Mouse (Mus musculus) heart, embryonic 11.5 days (tissue): ENCODE results near the gene Ctsj. TPM values are rescaled to one million over a fixed set of nuclear protein-coding genes. Genes with fewer than 3 reads are reported as not detected.
"Not testable (repeated sequence)": the region's sequence is repeated elsewhere in the genome, so short reads cannot be mapped to it uniquely, and the experiment has no call there.

ENCODE experiments used
- ATAC-seq: fragments of 200-750 bp; cut with Nextera tagmentation; replicated peaks from 2 replicates; pipeline ENCODE4 v1.8.0; 2017; ENCODE audit warnings: moderate library complexity; ENCODE audit not compliant: insufficient number of reproducible peaks, low FRiP score, low TSS enrichment
- H3K27ac ChIP-seq: fragments of 300-500 bp; sonication (generic); 2 replicates; pipeline ENCODE4 v1.5.1; 2014; ENCODE audit warnings: mild to moderate bottlenecking, low read depth, low read length
- H3K27me3 ChIP-seq: fragments of 300-500 bp; sonication (generic); 2 replicates; pipeline ENCODE4 v1.6.1; 2014; ENCODE audit warnings: mild to moderate bottlenecking, low read length, mixed read lengths; ENCODE audit not compliant: control insufficient read depth, insufficient read depth
- H3K36me3 ChIP-seq: fragments of 300-500 bp; sonication (generic); 2 replicates; pipeline ENCODE4 v1.6.1; 2014; ENCODE audit warnings: mild to moderate bottlenecking, low read length, moderate library complexity, mixed read lengths; ENCODE audit not compliant: control insufficient read depth, insufficient read depth
- H3K4me1 ChIP-seq: fragments of 300-500 bp; sonication (generic); 2 replicates; pipeline ENCODE4 v1.6.1; 2014; ENCODE audit warnings: low read length; ENCODE audit not compliant: control insufficient read depth, insufficient read depth
- H3K4me2 ChIP-seq: fragments of 300-500 bp; sonication (generic); 2 replicates; pipeline ENCODE4 v1.6.1; 2014; ENCODE audit warnings: mild to moderate bottlenecking, moderate library complexity
- H3K4me3 ChIP-seq: fragments of 300-500 bp; sonication (generic); 2 replicates; pipeline ENCODE4 v1.5.1; 2014; ENCODE audit warnings: low read depth, low read length
- H3K9ac ChIP-seq: fragments of 300-500 bp; sonication (generic); 2 replicates; pipeline ENCODE4 v1.6.1; 2014; ENCODE audit warnings: mild to moderate bottlenecking, low read depth, low read length, moderate library complexity
- H3K9me3 ChIP-seq: fragments of 300-500 bp; sonication (generic); replicated peaks from 2 replicates; pipeline ENCODE4 v1.6.1; 2016; ENCODE audit warnings: low read length; ENCODE audit not compliant: control insufficient read depth
- WGBS: fragments of 180-500 bp; shearing (Covaris S2); extraction: QIAGEN DNeasy Blood & Tissue Kit; methylation state at CpG from one replicate; pipeline ENCODE4 v1.1.7; 2014; ENCODE audit not compliant: insufficient replicate concordance; 5-methylcytosine and 5-hydroxymethylcytosine counted together
- polyA plus RNA-seq: library from polyadenylated mRNA; unstranded; fragments of >200 nt; fragmentation: Nextera tagmentation; extraction: Ambion mirVana; gene quantifications from 2 replicates; pipeline ENCODE4 v1.2.1, GENCODE M21; 2014

Gene Ctsj
- 0.17 and 0.30 TPM in 2 replicates for polyA plus RNA-seq

GRCm38 (mm10) chr13:61005859-61006258, at the start of gene Ctsj:
TSS of gene Ctsj (minus strand) at chr13:61005959.
- no peaks in the 10 kb centered on the region for H3K27me3 ChIP-seq
- no peak within 1 kb of the TSS for H3K4me3 ChIP-seq
- H3K36me3 ChIP-seq, result no peaks in the 10 kb centered on the region
- no peak for ATAC-seq
- WGBS, result 49% methylated on average over 3 of the region's 3 CpGs
- H3K9ac ChIP-seq, result no peak within 1 kb of the TSS
- H3K4me2 ChIP-seq, result no peak within 1 kb of the TSS
- H3K27ac ChIP-seq, result no peak within 1 kb of the TSS
- no peaks in the 10 kb centered on the region; the same call in 1 of the 2 replicates for H3K9me3 ChIP-seq
- no peaks in the 10 kb centered on the region for H3K4me1 ChIP-seq

GRCm38 (mm10) chr13:61040531-61040930, 34.8 kb upstream of the Ctsj start, which contains the start of gene Ctsq:
TSS of gene Ctsq (minus strand) at chr13:61040631.
- Histone ChIP-seq H3K36me3 (no peaks in the 10 kb centered on the region), H3K9me3 (peaks cover 4% of the 10 kb centered on the region; the same call in 1 of the 2 replicates), H3K9ac (no peak within 1 kb of the TSS), H3K4me3 (no peak within 1 kb of the TSS), H3K4me1 (no peaks in the 10 kb centered on the region), H3K4me2 (no peak within 1 kb of the TSS), H3K27me3 (no peaks in the 10 kb centered on the region), H3K27ac (no peak within 1 kb of the TSS)
- WGBS, result 45% methylated on average over 3 of the region's 3 CpGs
- no peak for ATAC-seq

- no peak overlapping the region for H3K4me3 ChIP-seq
- H3K27ac ChIP-seq, result no peak overlapping the region
- ATAC-seq, result no peak
- H3K9me3 ChIP-seq, result no peaks in the 10 kb centered on the region; the same call in 1 of the 2 replicates
- H3K27me3 ChIP-seq, result no peaks in the 10 kb centered on the region
- no peak overlapping the region for H3K4me2 ChIP-seq
- no peaks in the 10 kb centered on the region for H3K36me3 ChIP-seq
- WGBS, result 68% methylated on average over 3 of the region's 3 CpGs
- H3K4me1 ChIP-seq, result no peaks in the 10 kb centered on the region
- no peak overlapping the region for H3K9ac ChIP-seq
Observed at GRCm38 (mm10) chr13:61022785-61023184, 17.0 kb upstream of the Ctsj start.

- no peaks in the 10 kb centered on the region for H3K36me3 ChIP-seq
- H3K4me3 ChIP-seq, result no peak overlapping the region
- H3K9ac ChIP-seq, result no peak overlapping the region
- H3K27me3 ChIP-seq, result no peaks in the 10 kb centered on the region
- no peak overlapping the region for H3K27ac ChIP-seq
- H3K4me1 ChIP-seq, result no peaks in the 10 kb centered on the region
- no peak for ATAC-seq
- no peak overlapping the region for H3K4me2 ChIP-seq
- no peaks in the 10 kb centered on the region; the same call in 1 of the 2 replicates for H3K9me3 ChIP-seq
- 92% methylated on average over 5 of the region's 6 CpGs for WGBS
Observed at GRCm38 (mm10) chr13:61021844-61022243, 16.1 kb upstream of the Ctsj start.

- no peaks in the 10 kb centered on the region for H3K27me3 ChIP-seq
- H3K4me3 ChIP-seq, result no peak overlapping the region
- no peaks in the 10 kb centered on the region for H3K4me1 ChIP-seq
- no peak for ATAC-seq
- no peaks in the 10 kb centered on the region for H3K9me3 ChIP-seq
- 59% methylated on average over 4 of the region's 4 CpGs for WGBS
- H3K36me3 ChIP-seq, result no peaks in the 10 kb centered on the region
- H3K4me2 ChIP-seq, result no peak overlapping the region
- no peak overlapping the region for H3K27ac ChIP-seq
- H3K9ac ChIP-seq, result no peak overlapping the region
Observed at GRCm38 (mm10) chr13:61010171-61010570, 4.4 kb upstream of the Ctsj start.

GRCm38 (mm10) chr13:60997600-60997999, 8.2 kb downstream of the Ctsj start:
- H3K9ac ChIP-seq, result no peak overlapping the region
- no peak for ATAC-seq
- H3K27ac ChIP-seq, result no peak overlapping the region
- no peak overlapping the region for H3K4me2 ChIP-seq
- 55% methylated on average over 2 of the region's 2 CpGs for WGBS
- no peaks in the 10 kb centered on the region for H3K27me3 ChIP-seq
- no peaks in the 10 kb centered on the region for H3K4me1 ChIP-seq
- no peak overlapping the region for H3K4me3 ChIP-seq
- H3K36me3 ChIP-seq, result no peaks in the 10 kb centered on the region
- H3K9me3 ChIP-seq, result peaks cover 2% of the 10 kb centered on the region; the same call in 1 of the 2 replicates

GRCm38 (mm10) chr13:60986915-60987314, 18.8 kb downstream of the Ctsj start:
- not testable (repeated sequence) for H3K4me2 ChIP-seq, H3K27me3 ChIP-seq, H3K27ac ChIP-seq, H3K36me3 ChIP-seq, H3K9me3 ChIP-seq, H3K4me1 ChIP-seq, H3K9ac ChIP-seq, ATAC-seq, H3K4me3 ChIP-seq
- 72% methylated on average over 3 of the region's 5 CpGs for WGBS

GRCm38 (mm10) chr13:60972319-60972718, 33.4 kb downstream of the Ctsj start:
- H3K27me3 ChIP-seq, H3K27ac ChIP-seq, H3K4me1 ChIP-seq, H3K4me3 ChIP-seq, H3K9me3 ChIP-seq, H3K4me2 ChIP-seq, H3K36me3 ChIP-seq, ATAC-seq, H3K9ac ChIP-seq: not testable (repeated sequence)
- 74% methylated on average over 4 of the region's 4 CpGs for WGBS

- WGBS, result 20% methylated on average over 5 of the region's 5 CpGs
- not testable (repeated sequence) for H3K9ac ChIP-seq, H3K4me1 ChIP-seq, H3K27me3 ChIP-seq, H3K4me3 ChIP-seq, H3K36me3 ChIP-seq, H3K4me2 ChIP-seq, ATAC-seq, H3K27ac ChIP-seq, H3K9me3 ChIP-seq
Observed at GRCm38 (mm10) chr13:60963985-60964384, 41.8 kb downstream of the Ctsj start.
